Mouse (Mus musculus) urinary bladder, postnatal 14 days (tissue): ENCODE measurements at regions not wholly inside any gene's neighbourhood (a gene's known extent, or its start where the extent isn't known, plus 50 kb on each side); places are given as distances from the start of the nearest gene placed in this dataset.
"Not testable (repeated sequence)": the region's sequence is repeated elsewhere in the genome, so short reads cannot be mapped to it uniquely, and the experiment has no call there.

Experiments used
- DNase-seq: peaks from one replicate; pipeline ENCODE4 v3.0.0; 2021; ENCODE audit warnings: low spot score

DNA sequence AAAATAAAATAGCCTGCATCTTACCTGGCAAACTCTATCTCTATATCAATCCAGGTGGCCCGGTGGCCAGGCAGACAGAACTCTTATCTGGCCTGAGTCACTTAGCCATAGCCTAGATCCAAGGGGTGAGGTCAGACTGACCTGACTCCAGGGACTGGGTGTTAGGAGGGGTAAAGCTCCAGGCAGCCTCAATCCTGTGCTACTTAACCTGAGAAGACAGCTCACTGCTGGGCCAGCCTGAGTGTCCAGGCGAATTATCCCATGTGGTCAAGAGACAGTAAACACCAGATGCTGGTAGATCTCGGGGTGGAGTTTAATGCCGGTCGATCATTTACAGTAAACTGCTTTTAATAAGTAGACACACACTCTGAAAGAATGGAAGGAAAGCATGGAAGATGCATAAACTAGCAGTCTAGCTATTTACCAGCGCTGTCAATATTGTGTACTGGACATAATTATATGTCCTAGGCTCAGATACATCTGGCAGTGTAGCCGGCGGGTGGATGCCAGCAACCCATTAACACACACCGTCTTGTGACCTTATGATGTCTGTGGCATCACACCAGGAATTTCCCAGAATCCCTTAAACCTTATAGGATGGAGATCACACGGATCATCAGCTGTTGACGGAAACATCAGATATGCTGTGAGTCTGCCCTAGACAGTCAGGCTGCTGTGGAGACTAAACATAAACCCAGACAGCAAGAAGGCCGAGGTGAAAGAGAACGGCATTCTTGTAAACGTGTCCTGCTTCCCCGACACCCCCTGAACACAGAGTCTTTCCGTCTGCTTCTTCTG, 153.9 kb upstream of the Ubl3 start:
- DNase-seq: peak; percentile 32

DNA sequence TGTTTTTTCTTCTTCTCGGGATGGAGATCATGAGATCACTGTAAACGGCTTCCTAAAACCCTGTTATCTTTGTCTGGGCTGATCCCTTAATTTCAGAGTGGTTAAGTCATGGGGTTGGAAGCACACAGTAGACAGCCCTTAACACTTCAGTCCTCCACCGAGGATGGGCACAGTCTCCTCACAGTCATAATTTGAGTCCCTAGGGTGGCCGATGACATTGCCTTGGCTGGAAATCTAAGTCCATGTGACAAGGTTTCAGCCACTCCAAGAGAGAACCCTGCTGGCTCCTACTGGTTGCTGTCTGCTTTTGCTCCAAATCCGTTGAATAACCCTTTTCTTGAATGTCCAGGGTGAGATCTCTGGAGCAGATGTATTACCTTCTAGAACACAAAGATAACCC, 152.2 kb upstream of the Ubl3 start:
- DNase-seq: no peak

DNA sequence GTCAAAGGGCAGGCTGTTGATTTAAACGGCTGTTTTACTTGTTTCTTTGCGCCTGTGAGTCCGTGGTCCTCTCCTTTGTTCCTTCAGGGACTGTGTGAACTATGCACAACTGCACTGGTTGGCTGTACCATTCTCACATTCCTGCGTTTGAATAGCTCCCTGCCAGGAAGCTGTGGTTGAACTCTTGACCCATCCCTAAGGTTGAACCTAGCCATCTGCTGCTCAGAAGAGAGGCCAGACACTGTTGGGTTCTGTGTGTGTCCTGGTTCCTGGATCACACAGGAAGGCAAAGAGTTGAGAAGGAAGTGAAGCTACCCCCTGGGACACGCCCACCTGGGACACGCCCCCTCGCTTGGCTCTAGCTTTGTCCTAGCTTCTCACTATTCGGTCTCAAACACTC, 149.3 kb upstream of the Ubl3 start:
- DNase-seq: no peak

DNA sequence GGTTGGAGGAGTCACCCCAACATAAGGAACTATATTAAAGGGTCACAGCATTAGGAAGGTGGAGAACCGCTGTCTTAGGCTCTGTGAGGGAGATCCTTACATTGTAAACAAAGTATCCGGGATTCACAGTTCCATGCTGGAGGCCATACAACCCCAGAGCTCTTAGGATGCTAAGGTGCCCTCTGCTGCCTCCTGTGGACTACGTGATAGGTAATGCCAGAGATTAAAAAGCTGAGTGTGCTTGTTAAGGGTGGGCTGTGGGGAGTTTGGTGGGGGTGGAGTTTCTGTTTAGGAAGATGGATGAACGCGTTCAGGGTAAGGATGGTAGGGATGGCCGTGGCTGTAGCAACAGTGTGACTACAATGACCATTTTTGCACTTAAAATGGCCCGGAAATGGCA, 148.4 kb upstream of the Ubl3 start:
- DNase-seq: no peak

DNA sequence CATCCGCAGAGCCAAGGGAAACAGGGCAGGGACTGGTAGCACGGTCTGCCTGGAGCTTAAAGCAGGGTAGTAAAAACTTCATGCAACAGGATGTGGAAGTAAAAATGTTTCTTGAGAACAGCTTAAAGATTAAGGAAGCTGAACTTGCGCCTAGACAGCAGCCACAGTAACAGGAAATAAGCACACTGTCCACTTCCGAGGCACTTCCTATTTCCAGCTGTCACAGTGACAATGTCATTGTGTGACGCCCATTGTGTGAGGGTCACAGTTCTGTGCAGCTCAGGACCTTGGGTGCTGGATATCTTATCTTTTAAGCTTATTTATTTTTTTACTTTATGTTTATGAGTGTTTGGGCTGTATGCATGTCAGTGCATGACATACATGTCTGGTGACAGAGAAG, 147.7 kb upstream of the Ubl3 start:
- no peak for DNase-seq

DNA sequence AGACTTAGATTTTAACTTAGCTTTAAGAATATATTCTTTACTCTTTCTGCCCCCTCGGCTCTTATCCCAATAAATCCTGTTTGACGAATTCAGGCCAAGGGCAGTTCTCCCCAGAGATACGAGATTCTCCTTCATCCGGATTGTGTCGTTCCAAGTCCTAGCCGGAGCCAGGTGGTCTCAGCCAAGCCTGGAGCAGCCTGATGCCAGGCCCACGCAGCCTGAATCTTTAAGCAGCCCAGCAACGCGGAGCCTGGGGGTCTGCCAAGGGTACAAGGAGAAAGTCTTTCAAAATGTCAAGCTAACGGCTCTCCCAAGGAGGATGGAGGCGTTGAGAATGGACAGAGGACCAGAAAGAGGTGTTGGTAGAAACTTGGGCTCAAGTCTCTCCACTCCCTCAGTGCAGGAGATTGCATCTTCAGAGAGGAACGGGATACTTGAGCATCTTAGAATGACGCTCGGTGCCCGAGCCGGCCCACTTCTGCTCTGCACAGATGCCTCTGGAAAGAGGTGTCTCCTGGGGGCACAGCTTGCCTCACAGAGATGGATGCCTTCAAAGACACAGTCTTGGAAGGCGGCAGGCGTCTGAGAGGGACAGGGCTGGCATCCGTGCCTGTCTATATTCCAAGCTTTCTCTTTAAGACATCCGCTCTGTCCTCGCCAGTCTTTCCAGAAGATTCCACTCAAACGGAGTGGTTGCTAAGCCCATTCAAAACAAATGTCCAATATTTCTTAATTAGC, 145.2 kb upstream of the Ubl3 start:
- peak; percentile 41 for DNase-seq

DNA sequence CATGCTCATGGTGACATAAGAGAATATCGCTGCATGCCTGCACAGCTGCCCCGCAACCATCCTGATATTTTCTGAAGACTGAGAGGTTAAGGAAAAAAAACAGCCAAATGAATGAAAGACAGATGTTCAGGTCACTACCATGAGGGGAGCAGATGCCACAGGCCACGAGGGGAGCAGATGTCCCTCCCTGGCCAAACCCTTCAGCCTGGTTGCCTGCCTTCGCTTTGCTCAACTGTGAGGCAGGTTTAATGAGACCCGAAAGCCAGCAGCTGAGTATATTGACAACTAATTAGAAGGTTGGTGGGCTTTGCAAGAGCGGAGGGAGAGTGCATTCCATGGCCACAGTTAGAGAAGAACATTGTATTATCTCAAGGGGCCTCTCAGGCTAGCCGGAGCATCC, 141.8 kb upstream of the Ubl3 start:
- DNase-seq: no peak

DNA sequence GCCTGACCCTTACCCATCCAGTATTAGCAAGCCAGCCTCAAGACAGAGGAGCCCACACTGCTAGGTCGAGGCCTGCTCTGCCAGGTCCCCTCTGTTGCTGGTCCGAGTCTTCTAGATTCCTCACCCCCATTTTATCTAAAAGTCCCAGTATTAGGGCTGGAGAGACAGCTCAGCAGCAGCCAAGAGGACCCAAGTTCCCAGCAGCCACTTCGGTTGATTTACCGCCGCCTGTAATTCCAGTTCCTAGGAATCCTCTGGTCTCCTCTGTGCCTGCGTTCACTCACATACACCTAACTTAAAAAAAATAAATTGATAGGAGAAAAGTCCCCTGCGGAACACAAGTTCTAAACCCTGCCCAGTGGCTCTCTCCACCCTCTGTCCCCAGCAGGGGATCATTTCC, 138.9 kb upstream of the Ubl3 start:
- no peak for DNase-seq

DNA sequence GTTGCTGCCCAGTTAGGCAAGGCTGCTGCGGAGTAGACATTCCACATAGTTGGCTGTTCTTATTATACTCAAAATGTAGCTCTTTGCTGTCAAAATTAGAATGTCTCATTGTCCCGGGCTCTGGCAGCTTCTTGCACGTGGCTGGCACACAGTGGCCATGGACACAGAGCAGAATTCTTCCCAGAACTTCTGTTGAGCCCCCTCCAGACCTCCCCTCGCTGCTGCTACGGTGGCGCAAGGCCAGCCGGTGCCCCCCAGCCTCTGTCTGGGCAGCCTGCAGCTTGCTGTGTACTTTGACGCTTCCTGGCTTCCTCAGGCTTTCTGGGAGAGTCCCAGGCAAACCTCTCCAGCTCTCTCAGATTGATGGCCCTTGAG, 138.2 kb upstream of the Ubl3 start:
- DNase-seq: no peak

DNA sequence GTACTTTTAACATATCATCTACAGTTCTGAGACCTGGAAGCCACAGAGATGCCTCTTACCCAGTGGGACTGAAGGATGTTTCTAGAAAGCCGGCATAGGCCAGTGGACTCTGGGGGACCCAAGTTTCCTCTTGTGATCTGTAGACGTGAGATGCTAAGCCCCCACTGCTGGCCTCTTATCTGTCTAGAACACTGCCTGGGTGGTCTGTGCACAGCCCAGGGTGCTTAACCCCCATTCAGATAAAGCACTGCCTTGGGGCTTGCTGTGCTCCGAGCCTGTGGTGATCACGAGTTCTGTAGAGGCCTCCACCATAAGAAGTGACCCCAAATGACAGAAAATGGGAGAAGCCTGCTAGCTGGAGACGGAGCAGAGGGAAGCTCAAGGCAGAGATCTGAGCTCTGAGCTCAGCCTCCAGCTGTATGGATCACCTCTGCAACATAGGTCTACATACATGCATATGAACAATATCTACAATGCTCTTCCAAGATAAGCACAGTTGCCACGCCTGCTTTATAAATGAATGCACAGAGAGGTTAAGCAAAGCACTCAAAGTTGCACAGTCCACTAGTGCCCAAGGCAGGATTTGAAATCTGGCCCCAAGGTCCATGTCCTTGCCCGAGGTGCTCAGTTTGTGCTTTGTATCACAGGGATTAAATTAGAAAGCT, 137.7 kb upstream of the Ubl3 start:
- DNase-seq: no peak

DNA sequence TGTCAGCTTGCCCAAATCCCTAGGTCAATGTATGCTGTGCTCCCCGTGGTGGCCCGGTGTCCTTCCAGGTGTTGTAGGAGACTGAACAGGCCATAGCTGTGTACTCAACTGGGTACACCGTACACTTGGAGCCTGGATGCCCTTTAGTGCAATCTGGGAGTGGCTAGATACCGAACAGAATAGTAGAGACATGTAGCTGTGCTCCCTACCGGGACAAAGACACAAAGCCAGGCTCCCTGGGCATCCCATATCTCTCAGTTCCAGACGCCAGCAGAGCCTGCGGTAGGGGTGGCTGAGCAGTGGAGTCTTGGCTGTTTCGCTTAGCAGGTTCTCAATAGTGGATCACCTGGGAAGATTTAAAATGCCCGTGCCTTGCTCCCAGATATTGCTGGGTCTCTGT, 136.7 kb upstream of the Ubl3 start:
- no peak for DNase-seq

DNA sequence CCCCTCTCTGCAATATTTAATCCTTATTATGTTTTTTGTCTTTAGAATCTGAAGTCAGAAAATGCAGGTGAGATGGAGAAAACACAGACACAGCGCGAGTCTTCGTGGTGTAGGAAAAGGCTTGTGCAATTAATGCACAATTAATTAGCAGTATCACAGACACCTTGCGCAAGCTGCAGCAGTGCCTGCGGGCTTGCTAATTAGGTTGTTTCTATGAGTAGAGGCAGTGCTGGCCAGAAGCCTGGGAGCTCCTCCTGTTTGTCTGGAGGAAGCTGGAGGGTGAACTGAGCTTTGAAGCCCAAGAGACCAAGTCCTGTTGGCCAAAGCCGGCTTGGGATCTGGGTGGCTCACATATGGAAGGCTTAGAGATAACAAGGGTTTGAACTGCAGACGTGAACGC, 135.9 kb upstream of the Ubl3 start:
- DNase-seq: no peak

DNA sequence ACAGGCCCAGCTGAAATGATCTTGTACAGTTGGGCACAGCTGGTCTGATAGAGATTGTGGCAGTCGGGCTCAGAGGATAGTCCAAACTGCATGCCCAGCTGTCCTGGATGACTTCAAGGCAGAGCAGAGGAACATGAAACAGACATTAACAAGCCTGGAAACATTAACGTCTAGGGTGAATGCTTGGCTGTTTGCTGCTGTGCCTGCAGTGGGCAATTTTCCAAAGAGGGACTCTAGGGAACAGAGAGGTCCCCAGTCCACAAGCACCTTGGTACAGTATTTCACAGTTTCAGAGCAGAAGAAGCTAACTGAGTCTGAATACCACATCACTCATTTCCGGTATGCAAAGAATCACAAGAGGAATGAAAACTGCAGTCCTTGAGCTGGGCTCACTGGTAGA, 135.2 kb upstream of the Ubl3 start:
- no peak for DNase-seq

DNA sequence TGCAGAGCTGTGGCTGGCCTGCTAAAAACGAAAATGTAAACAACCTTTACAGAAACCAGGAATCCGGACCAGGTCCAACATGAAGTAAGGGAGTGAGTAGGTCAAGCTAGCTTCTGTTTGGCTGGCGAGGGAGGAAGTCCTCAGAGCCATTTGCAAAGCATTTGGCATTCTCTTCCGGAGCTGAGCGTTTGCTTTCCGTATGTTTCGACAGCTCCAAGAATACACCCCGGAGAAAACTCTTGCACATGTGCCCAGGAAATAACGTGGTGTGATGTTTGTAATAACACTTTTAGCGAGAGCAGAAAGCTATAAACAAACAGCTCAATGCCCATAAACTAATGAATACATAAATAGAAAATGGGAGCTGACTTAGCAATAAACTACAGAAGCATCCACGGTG, 131.6 kb upstream of the Ubl3 start:
- DNase-seq: no peak

DNA sequence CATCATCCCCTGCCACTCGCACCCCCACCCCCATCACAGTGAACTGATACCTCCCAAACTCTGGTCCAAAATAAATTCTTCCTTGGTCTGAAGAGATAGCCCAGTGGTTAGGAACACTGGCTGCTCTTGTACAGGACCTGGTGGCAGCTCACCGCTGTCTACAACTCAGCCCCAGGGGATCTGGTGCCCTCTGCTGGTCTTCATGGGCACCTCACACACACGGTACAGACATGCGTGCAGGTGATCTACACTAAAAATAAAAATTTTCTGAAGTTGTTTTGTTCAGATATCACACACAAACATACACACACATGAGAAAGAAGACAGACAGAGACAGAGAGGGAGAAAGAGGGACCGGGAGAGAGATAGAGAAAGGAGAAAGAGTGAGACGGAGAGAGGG, 130.0 kb upstream of the Ubl3 start:
- DNase-seq: no peak

DNA sequence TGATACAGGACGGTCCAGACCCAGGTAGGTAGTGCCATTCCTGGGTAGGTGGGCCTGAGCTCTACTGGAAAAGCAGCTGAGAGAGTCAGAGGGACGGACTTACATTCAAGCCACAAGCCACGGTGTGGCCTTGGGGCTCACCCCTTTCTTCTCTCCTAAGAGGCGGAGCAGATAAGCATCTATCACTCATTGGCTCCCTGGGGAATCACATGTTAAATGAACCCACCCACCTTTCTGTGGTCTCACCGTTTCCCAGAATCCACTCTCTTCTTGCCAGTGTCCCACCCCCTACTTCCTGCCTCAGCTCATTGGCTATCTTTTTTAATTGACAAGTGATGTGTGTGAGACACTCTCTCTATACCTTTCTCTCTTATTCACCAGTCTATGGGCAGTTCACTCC, 127.8 kb upstream of the Ubl3 start:
- no peak for DNase-seq

DNA sequence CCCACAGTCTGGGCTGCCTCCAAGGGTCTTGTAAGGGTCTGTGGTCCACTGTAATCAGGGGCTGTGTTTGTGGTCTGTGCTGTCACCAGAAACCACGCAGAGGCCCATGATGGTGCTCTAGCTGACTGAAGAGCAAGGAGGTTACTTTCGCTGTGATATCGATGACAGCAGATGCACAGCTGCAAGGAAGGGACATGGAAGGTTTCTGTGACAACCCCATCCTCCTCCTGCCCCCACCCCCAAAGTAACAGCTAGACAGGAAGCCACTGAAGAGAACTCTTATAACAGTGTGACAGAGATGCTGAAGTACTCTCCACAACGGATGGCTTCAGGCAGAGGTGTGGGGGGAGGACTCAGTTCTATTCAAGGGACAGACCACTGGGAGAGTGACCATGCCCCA, 127.0 kb upstream of the Ubl3 start:
- DNase-seq: no peak

DNA sequence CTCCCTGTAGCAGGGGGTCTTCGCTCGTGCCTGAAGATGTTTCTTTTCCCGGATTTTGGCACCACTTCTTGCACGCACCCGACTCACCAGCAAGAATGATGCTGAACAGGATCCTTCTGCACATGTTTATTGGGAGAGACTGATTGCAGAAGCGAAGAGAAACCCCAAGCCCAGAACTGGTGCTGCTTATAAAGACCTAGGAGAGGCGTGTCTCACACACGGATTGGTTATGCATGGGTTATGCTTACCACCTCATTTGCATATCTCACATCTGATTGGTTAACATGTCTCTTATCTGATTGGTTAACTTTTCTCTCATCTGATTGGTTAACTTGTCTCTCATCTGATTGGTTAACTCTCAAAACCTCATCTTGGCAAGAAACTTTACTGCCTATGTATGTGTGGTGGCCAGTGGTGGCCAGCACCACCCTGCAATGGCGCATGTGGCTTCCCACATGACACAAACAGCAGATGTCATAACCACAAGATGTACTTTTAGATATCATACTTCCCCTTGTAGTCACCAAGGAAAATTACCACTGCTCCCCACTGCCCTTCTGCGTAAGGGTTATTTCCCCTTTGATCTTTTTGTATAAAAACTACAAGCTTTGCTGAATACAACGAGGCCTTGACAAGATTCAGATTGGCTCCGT, 125.8 kb upstream of the Ubl3 start:
- not testable (repeated sequence) for DNase-seq

DNA sequence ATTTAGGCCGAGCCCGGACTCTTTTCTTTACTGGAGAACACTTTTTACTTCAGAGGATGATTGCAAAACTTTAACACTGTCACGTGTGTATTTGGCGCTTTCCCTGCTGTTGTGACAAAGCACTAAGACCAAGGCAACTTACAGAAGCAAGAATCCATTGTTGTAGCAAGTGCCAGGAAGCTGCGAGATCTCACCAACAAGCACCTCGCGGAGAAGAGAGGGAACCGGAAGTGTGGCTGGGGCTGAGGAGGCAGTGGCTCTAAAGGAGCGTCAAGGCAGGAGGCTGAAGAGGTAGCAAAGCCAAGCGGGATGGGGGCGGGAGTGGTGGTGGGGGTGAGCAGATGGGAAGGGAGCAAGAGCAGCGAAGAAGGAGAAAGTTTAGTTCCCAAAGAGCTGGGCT, 121.7 kb upstream of the Ubl3 start:
- no peak for DNase-seq

DNA sequence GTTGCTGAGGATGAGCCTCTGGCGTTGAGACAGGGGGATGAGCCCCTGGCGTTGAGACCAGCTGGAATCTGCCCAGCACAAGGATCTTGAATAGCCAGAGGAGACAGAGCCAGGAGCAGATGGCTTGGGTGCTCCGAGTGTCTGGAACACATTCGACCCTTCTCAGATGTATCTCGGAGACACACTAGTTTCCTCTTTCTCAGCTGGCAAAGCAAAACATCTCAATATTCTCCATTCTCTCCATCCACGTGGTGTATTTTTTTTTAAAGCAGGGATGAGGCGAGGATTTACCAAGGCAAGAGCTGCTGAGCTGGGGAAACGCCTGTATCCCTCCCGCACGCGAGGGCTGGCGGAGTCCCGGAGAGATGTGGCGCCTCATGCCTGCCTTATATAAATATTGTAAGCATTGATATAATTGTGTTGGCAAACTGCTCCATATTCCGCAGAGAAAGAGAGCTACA, 109.7 kb upstream of the Ubl3 start:
- DNase-seq: peak; percentile 37

DNA sequence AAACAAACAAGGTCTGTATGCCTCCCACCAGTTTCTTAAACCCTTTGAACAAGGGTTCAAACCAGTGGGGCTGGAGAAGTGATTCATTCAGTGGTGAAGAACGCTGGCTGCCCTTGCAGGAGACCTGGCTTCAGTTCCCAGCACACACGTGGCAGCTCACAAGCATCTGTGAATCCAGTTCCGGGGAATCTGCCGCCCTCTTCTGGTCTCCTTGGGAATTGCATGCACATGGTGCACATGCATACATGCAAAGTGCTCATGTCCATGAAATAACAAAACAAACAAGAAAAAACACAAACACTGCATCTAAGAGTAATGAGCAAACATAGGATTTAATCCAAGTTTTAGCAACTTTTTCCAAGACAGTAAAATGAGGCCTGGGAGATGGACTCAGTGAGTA, 108.5 kb upstream of the Ubl3 start:
- DNase-seq: no peak

DNA sequence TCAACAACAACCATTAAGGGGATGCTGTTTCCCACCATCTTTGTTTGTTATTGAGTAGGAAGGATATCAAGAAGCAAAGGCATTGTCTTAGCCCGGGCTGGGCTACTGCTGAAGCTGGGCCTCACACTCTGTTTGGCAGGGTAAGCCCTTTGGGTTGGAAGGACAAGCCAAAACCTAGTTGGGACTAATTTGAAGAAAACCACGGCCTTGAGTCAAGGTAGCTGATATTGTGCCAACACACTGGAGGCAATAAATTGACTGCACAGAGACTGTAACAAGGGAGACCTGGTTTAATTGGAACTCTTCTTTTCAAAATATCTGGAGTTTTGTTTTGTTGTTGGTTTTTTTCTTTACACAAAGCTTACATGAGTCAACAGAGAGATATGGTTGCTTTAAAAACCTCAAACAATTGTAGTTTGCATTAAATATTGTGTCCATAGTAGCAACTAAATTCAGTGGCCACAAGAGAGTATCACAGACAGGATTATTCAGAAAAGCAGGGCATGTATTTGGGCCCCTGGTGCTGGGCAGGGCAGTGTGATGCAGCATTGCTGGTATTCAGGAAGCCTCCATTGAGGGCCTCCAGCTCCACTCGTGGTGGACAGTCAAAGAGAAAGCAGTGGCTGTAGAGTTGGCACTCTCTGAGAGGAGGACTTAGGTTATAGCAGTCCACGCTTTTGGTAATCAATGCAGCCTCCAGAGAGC, 105.5 kb upstream of the Ubl3 start:
- no peak for DNase-seq
